Mouse (Mus musculus) heart, embryonic 15.5 days (tissue): Measurements from ENCODE around the gene Misp. TPM values are rescaled to one million over a fixed set of nuclear protein-coding genes. Genes with fewer than 3 reads are reported as not detected.

Experiments
- ATAC-seq: fragments of 200-750 bp; cut with Nextera tagmentation; replicated peaks from 2 replicates; pipeline ENCODE4 v1.8.0; 2017; ENCODE audit warnings: low read depth, moderate TSS enrichment; ENCODE audit not compliant: insufficient number of reproducible peaks, insufficient read depth, low FRiP score
- H3K27ac ChIP-seq: fragments of 300-500 bp; sonication (generic); 2 replicates; pipeline ENCODE4 v1.5.1; 2015; ENCODE audit warnings: mild to moderate bottlenecking, inconsistent platforms
- H3K27me3 ChIP-seq: fragments of 300-500 bp; sonication (generic); 2 replicates; pipeline ENCODE4 v1.6.1; 2015; ENCODE audit warnings: inconsistent platforms
- H3K36me3 ChIP-seq: fragments of 300-500 bp; sonication (generic); 2 replicates; pipeline ENCODE4 v1.6.1; 2015; ENCODE audit warnings: mild to moderate bottlenecking, inconsistent platforms
- H3K4me1 ChIP-seq: fragments of 300-500 bp; sonication (generic); replicated peaks from 2 replicates; pipeline ENCODE4 v1.6.1; 2015; ENCODE audit warnings: inconsistent platforms
- H3K4me2 ChIP-seq: fragments of 300-500 bp; sonication (generic); 2 replicates; pipeline ENCODE4 v1.6.1; 2015; ENCODE audit warnings: inconsistent platforms, mild to moderate bottlenecking, moderate library complexity
- H3K4me3 ChIP-seq: fragments of 300-500 bp; sonication (generic); 2 replicates; pipeline ENCODE4 v1.5.1; 2015; ENCODE audit warnings: mild to moderate bottlenecking, inconsistent platforms
- H3K9ac ChIP-seq: fragments of 300-500 bp; sonication (generic); 2 replicates; pipeline ENCODE4 v1.6.1; 2015; ENCODE audit warnings: mild to moderate bottlenecking, inconsistent platforms
- H3K9me3 ChIP-seq: fragments of 300-500 bp; sonication (generic); replicated peaks from 2 replicates; pipeline ENCODE4 v1.6.1; 2016; ENCODE audit warnings: inconsistent platforms
- WGBS: fragments of 180-500 bp; shearing (Covaris S2); methylation state at CpG from one replicate; pipeline ENCODE4 v1.1.7; 2015; ENCODE audit warnings: mixed read lengths; 5-methylcytosine and 5-hydroxymethylcytosine counted together
- polyA plus RNA-seq: library from polyadenylated mRNA; unstranded; fragments of >200 nt; fragmentation: Nextera tagmentation; extraction: Ambion mirVana; gene quantifications from 2 replicates; pipeline ENCODE4 v1.2.1, GENCODE M21; 2015

Misp gene
- polyA plus RNA-seq, 1 experiment from 2014 or later = 0.81 TPM

- Histone ChIP-seq H3K9ac (no peak overlapping the region), H3K4me2 (no peak overlapping the region), H3K4me3 (no peak overlapping the region), H3K27me3 (no peaks in the 10 kb centered on the region), H3K4me1 (peaks cover 26% of the 10 kb centered on the region), H3K36me3 (peaks cover 52% of the 10 kb centered on the region), H3K27ac (no peak overlapping the region), H3K9me3 (no peaks in the 10 kb centered on the region)
- ATAC-seq = 0 out of 2 replicates have a peak, but pooled peaks have one; percentile 5
- WGBS = 52% methylated on average over 10 of the region's 10 CpGs
Measured at GRCm38 (mm10) chr10:79864351-79865188, 43.8 kb downstream of the Misp start.

- whole genome bisulfite sequencing = 51% methylated on average over 12 of the region's 12 CpGs
- H3K27ac ChIP-seq = peak overlapping the region; percentile 57
- peak; percentile 25 for ATAC-seq
- H3K9me3 ChIP-seq = no peaks in the 10 kb centered on the region
- no peak overlapping the region for H3K4me3 ChIP-seq
- H3K36me3 ChIP-seq = peaks cover 46% of the 10 kb centered on the region
- no peaks in the 10 kb centered on the region for H3K27me3 ChIP-seq
- H3K9ac ChIP-seq = peak overlapping the region; percentile 3; the same call in 1 of the 2 replicates
- H3K4me2 ChIP-seq = no peak overlapping the region
- H3K4me1 ChIP-seq = peaks cover 20% of the 10 kb centered on the region
Measured at GRCm38 (mm10) chr10:79865189-79865601, 44.4 kb downstream of the Misp start.

- H3K9ac ChIP-seq = no peak overlapping the region
- H3K27me3 ChIP-seq = no peaks in the 10 kb centered on the region
- 0 out of 2 replicates have a peak overlapping the region, but pooled peaks have one; percentile 57 for H3K27ac ChIP-seq
- ATAC-seq = peak; percentile 12
- H3K36me3 ChIP-seq = peaks cover 39% of the 10 kb centered on the region
- 59% methylated on average over 19 of the region's 19 CpGs for WGBS
- no peak overlapping the region for H3K4me2 ChIP-seq
- no peak overlapping the region for H3K4me3 ChIP-seq
- H3K4me1 ChIP-seq = peaks cover 17% of the 10 kb centered on the region
- H3K9me3 ChIP-seq = no peaks in the 10 kb centered on the region
Measured at GRCm38 (mm10) chr10:79865801-79866295, 45.1 kb downstream of the Misp start.

GRCm38 (mm10) chr10:79866601-79867000, 45.8 kb downstream of the Misp start:
- Histone ChIP-seq H3K36me3 (peaks cover 32% of the 10 kb centered on the region), H3K4me2 (no peak overlapping the region), H3K4me3 (no peak overlapping the region), H3K9me3 (no peaks in the 10 kb centered on the region), H3K27me3 (no peaks in the 10 kb centered on the region), H3K27ac (no peak overlapping the region), H3K9ac (no peak overlapping the region), H3K4me1 (peaks cover 17% of the 10 kb centered on the region)
- WGBS = 73% methylated on average over 11 of the region's 11 CpGs
- no peak for ATAC-seq

GRCm38 (mm10) chr10:79871845-79872244, 51.1 kb downstream of the Misp start:
- Histone ChIP-seq H3K36me3 (no peaks in the 10 kb centered on the region; the same call in 1 of the 2 replicates), H3K4me1 (peaks cover 18% of the 10 kb centered on the region), H3K4me3 (no peak overlapping the region), H3K27ac (no peak overlapping the region), H3K27me3 (0 out of 2 replicates have a peak, but pooled peaks cover 4% of the 10 kb centered on the region), H3K9ac (no peak overlapping the region), H3K4me2 (no peak overlapping the region), H3K9me3 (no peaks in the 10 kb centered on the region)
- no peak for ATAC-seq
- 89% methylated on average over 8 of the region's 8 CpGs for WGBS

GRCm38 (mm10) chr10:79872862-79873261, 52.1 kb downstream of the Misp start:
- Histone ChIP-seq H3K9ac (no peak overlapping the region), H3K36me3 (no peaks in the 10 kb centered on the region; the same call in 1 of the 2 replicates), H3K27ac (no peak overlapping the region), H3K4me3 (no peak overlapping the region), H3K27me3 (0 out of 2 replicates have a peak, but pooled peaks cover 4% of the 10 kb centered on the region), H3K4me1 (peaks cover 18% of the 10 kb centered on the region), H3K4me2 (no peak overlapping the region), H3K9me3 (no peaks in the 10 kb centered on the region)
- WGBS = 45% methylated on average over 3 of the region's 3 CpGs
- no peak for ATAC-seq

- Histone ChIP-seq H3K4me2 (peak overlapping the region; percentile 96), H3K27ac (no peak overlapping the region), H3K36me3 (no peaks in the 10 kb centered on the region; the same call in 1 of the 2 replicates), H3K27me3 (0 out of 2 replicates have a peak, but pooled peaks cover 4% of the 10 kb centered on the region), H3K4me3 (peak overlapping the region; percentile 66), H3K9me3 (no peaks in the 10 kb centered on the region), H3K4me1 (peaks cover 18% of the 10 kb centered on the region), H3K9ac (no peak overlapping the region)
- 5% methylated on average over 6 of the region's 6 CpGs for WGBS
- no peak for ATAC-seq
Measured at GRCm38 (mm10) chr10:79873313-79873712, 52.5 kb downstream of the Misp start.

- peak overlapping the region; percentile 96 for H3K4me2 ChIP-seq
- H3K9ac ChIP-seq = peak overlapping the region; percentile 76
- no peaks in the 10 kb centered on the region; the same call in 1 of the 2 replicates for H3K36me3 ChIP-seq
- H3K4me3 ChIP-seq = peak overlapping the region; percentile 66
- ATAC-seq = 0 out of 2 replicates have a peak, but pooled peaks have one; percentile 8
- H3K9me3 ChIP-seq = no peaks in the 10 kb centered on the region
- no peak overlapping the region for H3K27ac ChIP-seq
- 0 out of 2 replicates have a peak, but pooled peaks cover 4% of the 10 kb centered on the region for H3K27me3 ChIP-seq
- peaks cover 18% of the 10 kb centered on the region for H3K4me1 ChIP-seq
- 4% methylated on average over 25 of the region's 26 CpGs for WGBS
Measured at GRCm38 (mm10) chr10:79873715-79874289, 53.0 kb downstream of the Misp start.

GRCm38 (mm10) chr10:79874290-79874862, 53.6 kb downstream of the Misp start, which contains the start of the genes Prtn3 and Plppr3:
Gene Prtn3 (plus strand): TSS chr10:79874476.
Gene Plppr3 (minus strand): TSS chr10:79874634.
- WGBS = 3% methylated on average over 29 of the region's 57 CpGs
- Histone ChIP-seq H3K27me3 (0 out of 2 replicates have a peak, but pooled peaks cover 4% of the 10 kb centered on the region), H3K36me3 (no peaks in the 10 kb centered on the region; the same call in 1 of the 2 replicates), H3K4me1 (peaks cover 19% of the 10 kb centered on the region), H3K4me2 (peak within 1 kb of the TSS; percentile 96), H3K9ac (peak within 1 kb of the TSS; percentile 76), H3K27ac (no peak within 1 kb of the TSS), H3K4me3 (peak within 1 kb of the TSS; percentile 66), H3K9me3 (no peaks in the 10 kb centered on the region)
- peak; percentile 78 for ATAC-seq

GRCm38 (mm10) chr10:79877174-79877573, 56.4 kb downstream of the Misp start:
- ATAC-seq = no peak
- H3K4me1 ChIP-seq = peaks cover 32% of the 10 kb centered on the region

GRCm38 (mm10) chr10:79877757-79878156, 57.0 kb downstream of the Misp start:
- Histone ChIP-seq H3K36me3 (no peaks in the 10 kb centered on the region), H3K4me2 (0 out of 2 replicates have a peak overlapping the region, but pooled peaks have one; percentile 10), H3K27me3 (peaks cover 14% of the 10 kb centered on the region), H3K27ac (no peak overlapping the region), H3K9me3 (no peaks in the 10 kb centered on the region), H3K9ac (no peak overlapping the region), H3K4me1 (peaks cover 37% of the 10 kb centered on the region), H3K4me3 (no peak overlapping the region)
- no peak for ATAC-seq
- WGBS = 58% methylated on average over 12 of the region's 12 CpGs

More at GRCm38 (mm10) chr10:79877174-79877573, 56.4 kb downstream of the Misp start:
- Histone ChIP-seq H3K27ac (no peak overlapping the region), H3K9me3 (no peaks in the 10 kb centered on the region), H3K36me3 (no peaks in the 10 kb centered on the region), H3K9ac (no peak overlapping the region), H3K4me3 (no peak overlapping the region), H3K4me2 (no peak overlapping the region), H3K27me3 (peaks cover 12% of the 10 kb centered on the region)
- WGBS = 19% methylated on average over 1 of the region's 1 CpGs
